Mouse (Mus musculus) cerebellum, postnatal 10 days (tissue): ENCODE measurements around the gene Gstm4.

Experiments
- DNase-seq, 2 experiments: peaks; one replicate each; pipeline ENCODE4 v3.0.0; 2021; ENCODE audit warnings: mixed read lengths in 2 of 2

Gstm4 gene

DNA sequence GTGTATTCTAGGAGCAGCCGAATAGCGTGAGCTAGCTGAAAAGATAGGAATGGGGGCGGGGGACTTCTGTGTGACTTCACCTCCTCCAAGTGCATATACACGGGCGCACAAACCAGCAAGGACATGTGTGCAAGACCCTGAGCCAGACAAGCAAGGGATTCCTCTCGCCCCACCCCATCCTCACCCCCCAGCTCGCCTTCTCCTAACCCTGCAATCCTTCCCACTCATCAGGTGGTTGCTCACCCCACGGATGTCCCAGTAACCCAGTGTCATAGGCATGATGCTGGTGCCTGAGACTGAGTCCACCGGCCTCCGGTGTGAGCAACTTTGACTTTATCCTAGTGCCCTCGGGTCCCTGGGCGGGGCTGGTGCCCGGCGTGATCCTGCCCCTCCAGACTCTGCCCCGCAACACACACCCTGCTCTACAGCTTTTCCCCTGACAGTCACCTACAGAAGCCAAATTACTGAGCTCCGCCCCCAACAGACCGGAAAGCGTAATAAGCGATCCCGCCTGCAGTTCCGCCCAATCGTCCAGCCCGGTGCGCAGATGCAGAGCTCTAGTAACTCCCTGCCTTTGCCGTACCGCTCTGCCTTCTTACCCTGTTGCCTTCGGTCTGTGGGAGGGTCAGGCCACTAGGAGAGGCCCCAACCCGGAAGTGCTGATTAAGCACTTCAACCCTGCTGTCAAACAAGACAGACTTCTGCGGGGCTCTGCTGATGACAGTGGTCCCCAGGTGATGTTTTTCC lies at the start of gene Gstm4:
Gstm4 (minus strand) TSS at position 501 of the 747 bp plus-strand sequence.
- peak; percentile 84 to 88 for DNase-seq

DNA sequence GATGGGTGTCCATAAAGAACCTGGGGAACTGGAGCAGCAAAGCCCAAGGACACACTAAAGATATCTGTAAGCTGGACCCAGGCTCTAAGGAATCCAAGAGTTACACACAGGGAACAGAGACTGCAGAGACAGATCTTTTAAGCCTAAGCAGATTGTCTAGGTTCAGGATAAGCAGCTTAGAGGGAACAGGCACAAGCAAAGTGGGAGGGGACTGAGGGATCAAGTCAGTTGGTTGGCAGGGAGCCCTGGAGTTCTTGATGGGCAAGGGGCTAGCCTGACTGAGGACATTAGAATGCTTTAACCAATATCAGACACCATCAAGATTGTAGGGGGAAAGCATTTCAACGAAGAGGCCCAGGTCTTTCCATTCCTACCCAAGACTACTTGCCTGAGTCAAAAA lies 49.5 kb upstream of the Gstm4 start:
- DNase-seq: peak in 1 of 2 experiments; percentile 45

DNA sequence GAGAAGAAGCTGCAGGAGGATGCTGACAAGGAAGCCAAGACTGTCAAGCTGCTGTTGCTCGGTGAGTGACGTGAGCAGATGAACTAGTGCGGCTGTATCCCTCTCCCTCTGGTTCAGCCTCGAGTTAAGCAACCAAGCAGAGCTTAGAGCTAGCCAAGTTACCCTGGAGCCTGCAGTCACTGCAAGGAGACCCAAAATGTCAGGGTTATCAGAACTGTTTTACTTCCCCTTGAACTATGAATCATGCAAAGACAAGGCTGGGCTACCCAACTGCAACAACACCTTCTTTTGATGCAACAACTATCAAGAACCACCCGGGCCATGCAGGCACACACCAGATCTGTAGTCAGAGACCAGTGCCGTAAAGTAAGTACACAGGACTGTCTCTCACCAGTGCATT lies 48.6 kb upstream of the Gstm4 start:
- DNase-seq: no peak

DNA sequence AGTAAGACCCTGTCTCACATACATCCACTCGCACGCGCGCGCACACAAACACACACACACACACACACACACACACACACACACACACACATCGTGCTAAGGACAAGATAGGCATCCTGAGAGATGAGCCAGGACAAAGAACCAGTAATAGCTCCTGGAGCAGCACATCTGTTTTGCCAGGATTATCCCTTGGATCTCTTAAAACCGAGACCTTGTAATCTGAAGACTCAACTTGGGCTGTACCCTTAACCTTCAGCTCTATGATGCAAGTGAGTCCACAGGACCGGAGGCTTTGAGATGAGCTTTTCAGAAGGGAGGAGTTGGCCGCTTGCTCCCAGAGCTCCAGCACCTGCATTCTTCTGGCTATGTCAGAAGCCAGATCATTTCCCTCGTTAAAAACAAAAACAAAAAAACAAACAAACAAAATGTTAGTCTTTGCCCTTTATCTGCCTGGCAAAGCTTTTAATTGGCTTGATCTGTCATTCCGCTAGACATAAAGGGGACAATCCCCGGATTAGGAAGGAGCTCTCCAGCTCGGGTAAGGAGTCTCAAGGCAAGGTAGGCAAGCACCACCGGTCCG lies 47.9 kb upstream of the Gstm4 start, which contains the start of gene Gnat2:
Gnat2 (plus strand) TSS at position 254 of the 580 bp plus-strand sequence.
- DNase-seq: no peak

DNA sequence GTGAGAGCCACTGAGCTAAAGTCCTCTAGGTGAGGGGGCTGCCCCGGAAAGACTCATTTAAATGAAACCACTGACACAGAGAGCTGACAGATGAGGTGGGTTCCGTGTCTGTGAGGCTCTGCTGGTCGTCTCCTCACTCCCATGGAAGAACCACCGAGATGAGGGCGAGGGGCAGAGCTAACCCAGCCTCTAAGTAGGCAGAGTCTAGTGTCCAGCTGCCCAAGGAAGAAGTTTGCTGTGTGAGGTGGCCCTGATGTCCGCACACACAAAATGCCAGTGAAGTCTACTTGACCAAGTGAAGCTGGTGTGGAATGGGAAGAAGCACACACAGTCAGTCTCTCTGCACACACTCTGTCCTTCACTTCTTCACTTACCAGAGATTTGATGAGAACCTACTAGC lies 47.3 kb upstream of the Gstm4 start:
- no peak for DNase-seq

DNA sequence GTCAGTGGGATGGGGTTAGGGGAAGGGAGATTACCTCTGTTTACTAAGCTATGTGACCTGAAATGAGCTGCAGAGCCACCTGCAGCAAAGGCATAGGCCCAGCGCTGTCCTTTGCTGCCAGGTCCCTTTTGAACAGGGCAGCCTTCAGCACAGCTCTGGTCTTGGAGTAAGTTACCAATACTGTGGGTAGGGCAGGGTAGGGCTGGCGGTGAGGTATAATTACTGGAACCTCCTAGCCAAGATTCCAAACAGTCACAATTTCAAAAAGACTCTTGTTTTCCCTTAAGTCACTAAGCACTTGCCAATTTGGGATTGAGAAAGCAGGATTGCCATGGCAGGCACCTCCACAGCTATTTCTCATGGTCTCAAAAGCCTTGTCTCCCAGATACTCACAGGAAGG lies 45.9 kb upstream of the Gstm4 start:
- no peak for DNase-seq

DNA sequence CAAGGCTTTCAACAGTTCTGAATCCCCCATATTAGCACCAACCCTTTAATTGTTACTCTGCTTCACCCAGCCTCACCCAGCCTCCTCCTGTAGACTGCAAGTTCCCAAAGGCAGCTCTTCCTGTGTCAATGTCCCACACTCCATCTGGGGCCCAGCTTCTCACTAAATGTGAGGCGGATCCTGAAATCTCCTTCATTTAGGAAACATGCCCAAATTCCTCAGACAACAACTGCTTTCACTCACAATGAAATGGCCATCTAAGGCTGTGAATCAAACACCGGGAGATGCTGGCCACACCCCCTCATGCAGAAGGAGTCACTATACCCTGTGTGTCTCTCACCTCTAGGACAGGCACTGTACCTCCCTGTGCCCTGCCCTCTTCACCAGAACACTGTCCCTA lies 45.2 kb upstream of the Gstm4 start:
- DNase-seq: no peak

DNA sequence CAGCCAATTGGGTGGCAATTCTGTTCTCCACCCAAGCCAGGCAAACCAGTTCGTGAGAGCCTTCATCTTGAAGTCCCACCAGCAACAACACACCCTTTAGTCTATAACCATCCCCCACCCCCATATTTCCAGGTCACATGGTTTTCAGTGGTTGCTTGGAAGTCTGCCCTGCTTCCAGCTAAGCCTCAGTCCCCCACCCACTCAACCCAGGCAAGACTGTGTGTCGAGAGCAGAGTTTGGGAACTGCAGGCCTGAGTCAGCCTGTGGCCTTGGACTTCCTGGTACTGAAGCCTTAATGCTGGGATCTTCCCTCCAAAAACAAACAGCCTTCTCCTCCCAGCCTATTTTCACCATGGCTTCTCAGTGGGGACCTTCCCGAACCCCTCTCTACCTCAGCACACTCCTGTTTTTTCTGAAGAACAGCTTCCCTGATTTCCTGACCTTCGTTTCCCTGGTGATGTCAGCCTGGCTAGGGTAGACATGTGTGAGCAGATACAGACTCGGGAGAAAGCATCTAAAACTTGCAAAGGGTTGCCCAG lies 44.2 kb upstream of the Gstm4 start:
- DNase-seq: no peak

DNA sequence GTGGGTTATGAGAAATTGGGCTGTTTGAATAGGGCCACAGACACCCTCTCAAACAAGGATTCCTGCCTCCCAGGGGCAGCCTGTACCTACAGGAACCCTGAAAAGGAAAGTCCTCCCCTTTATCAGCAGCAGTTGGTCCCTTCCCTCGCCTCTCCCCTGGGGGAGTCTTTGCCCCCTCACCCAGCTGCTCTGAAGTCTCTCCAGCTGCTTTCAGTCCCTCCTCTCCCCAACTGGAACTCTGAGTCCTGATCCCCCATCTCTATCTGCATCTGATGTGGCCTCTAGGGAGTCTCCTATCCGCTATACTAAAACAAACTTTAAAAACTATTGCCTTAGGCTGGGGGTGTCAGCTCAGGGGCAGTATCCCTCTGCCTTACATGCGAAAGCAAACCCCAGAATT lies 42.6 kb upstream of the Gstm4 start:
- no peak for DNase-seq

DNA sequence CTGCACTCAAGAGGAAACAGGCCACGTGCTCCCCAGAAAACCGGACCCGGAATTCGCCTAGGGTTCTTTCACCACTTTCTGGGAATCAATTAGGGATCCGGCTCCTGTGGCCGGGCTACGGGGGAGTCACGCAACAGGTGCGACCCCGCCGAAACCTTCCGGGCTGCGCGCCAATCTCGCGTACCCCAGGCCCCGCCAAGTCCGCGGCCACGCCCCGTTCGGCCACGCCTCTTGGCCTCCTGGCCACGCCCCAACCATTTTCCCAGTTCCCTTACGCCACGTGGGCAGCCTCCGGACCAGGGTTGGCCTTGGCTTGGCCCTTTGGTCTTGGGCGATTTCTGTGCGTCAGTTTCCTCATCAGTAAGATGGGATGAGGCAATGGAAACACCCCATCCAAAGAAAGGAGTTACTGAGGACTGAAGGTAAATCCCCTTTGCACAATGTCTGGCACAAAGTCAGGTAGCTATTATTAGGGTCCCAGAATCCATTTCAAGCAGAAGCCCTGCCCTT lies 41.8 kb upstream of the Gstm4 start, which contains the start of gene Ampd2:
Ampd2 (minus strand) TSS at position 182 of the 510 bp plus-strand sequence.
- DNase-seq: peak; percentile 76 to 80

DNA sequence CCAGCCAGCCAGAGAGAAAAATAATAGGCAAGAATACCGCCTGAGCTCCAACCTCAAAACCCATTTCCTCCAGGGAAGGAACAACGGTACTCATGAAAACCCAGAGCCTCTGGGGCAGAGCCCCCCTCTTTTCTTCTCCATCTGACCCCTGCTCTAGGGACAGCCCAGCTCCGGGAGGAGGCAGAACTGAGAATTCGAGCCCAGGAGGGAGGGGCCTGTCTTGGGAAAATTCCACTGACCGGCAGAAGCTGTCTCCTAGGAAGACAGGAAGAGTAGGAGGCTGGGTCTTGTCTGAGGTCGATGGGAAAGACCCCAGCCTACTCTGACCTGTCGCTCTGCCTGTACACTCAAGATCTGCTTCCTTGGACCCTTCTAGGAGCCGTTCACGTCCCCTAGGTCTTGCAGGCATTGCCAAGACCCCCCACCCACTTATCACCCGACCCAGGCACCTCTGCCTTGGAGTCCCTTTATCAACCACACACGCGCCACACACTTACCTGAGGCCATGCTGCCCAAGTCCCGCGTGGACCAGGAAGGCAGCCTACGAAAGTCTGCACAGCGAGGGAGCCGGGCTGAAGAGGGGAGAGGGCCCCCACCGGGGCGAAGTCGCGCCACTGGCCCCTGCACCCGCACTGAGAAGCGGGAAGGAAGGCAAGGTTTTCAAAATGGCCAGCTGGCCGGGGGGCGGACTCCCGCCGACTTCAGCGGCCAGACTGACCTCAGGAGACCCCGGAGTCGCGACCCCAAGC lies 41.2 kb upstream of the Gstm4 start:
- DNase-seq: peak; percentile 74 to 76

DNA sequence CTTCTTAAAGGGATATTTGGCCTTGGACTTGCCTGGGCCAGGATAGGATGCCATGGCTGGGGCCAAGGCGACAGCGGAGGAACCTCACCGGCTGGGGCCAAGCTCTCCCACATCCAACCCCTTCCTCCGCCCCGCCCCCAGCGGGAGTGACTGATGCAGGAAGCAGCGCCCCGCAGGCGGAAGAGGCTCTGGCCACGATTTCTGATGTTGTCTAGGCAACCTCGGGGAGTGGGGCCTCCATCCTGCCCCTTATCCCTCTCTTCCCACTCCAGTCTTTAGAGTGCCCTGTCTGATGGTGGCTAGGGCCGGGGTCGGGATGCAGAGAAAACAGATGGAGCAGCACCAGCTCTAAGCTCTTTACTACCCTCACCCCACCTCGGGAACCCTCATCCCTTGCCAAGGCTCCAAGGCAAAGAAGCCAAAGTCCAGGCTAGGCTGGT lies 40.6 kb upstream of the Gstm4 start:
- peak; percentile 95 to 98 for DNase-seq

DNA sequence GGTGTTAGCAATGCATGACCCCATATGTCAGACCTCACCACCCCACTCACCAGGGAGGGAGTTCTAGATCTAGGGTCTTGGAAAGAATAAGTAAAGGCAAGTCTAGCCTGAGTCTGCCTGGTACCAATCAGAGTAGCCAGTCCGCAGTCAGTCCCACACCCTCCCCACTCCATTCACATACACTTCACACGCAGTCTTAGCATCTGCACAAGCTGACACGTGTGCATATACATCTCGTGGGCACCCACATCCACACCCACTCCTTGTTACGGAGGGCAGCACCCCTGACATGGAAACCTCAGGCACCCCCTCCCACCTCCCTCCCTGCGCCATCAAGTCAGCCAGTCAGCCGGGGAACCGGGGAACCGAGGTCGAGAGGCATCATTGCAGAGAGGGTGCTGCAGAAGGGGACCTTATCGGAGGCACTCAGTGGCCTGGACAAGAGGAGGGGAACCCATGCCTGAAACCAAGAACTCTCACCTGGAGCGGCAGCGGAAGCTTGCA lies 40.1 kb upstream of the Gstm4 start:
- DNase-seq: no peak

DNA sequence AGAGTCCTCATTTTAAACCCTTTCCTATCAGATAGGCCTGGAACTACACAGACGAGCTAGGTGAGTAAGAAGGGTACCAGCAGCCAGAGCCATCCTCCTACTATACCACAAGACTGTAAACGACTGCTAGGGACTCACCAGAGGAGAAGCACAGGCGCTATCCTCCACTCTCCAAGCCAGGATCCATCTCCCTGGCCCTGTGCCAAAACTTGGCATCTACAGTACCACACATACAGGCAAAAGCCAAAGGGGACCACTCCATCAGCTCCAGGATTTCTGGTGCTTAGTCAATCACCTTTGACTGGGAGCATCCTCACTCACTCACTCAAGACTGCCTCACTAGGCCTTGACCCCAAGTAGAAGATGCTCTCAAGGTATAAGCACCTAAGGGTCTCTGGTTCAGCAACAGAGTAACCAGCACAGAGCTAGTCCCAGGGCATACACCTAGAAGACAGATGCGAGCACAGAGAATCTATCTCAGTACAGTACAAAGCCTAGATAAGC lies 39.3 kb upstream of the Gstm4 start:
- DNase-seq: peak; percentile 73 to 75

DNA sequence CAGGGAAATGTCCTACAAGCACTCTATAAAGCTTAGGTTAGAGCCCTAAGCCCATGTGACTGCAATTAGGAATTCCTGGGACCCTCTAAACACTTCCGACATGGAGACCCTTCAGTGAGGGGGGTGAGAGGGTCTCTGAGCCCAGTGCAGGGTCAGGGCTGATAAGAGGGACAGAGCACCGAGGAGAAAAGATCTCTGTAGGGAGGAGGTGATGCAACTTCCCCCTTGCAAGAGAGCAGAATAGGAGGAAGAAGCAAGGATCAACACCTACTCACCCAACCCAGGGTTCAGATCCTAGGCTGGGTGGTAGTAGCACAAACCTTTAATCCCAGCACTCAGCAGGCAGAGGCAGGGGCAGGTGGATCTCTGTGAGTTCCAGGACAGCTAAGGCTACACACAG lies 38.5 kb upstream of the Gstm4 start:
- no peak for DNase-seq

DNA sequence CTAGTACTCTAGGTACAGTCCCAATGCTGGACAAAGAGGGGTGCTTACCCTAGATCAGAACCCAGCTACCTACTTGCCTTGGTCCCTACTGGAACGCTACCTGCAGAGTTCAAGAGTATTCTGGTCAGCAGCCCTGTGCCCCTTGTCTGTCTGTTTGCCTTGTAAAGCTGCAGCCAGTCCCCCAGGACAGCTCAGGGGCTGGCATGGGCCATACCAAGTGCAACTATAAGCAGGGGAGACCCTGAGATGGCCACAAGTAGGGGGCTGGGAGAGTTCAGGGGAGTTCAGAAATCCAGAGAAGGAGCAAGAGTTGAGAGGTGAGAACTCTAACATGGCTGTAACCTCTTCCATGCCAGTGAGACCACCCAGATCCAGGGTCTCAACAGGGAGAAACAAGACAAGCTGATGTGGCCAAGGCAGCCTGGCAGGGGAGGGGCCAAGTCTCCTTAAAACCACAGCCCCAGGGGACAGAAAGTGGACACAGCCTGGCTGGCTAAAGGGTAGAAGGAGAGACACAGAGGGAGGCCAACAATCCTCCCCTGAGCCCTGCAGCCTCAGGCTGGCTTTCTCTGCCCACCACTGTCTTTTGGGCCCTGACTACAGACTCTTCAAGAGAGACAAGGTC lies 37.7 kb upstream of the Gstm4 start:
- peak in 1 of 2 experiments; percentile 37 for DNase-seq

DNA sequence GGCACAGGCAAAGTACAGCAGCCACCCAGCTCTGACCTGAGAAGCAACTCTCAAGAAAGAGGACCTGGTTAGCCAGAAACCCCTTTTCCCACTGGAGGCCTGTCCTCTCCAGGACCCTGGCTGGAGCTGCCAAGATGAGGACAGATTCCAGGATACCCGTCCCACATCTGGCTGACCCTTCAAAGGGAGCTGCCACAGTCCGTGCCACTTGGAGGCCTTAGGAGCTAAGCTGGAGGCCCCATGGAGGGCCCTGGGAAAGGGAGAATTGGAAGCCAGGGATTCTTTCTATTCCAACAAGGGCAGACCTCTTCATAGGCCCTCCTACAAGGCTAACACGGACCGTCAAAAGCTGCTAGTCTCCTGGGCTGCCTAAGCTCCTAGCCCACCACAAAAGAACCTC lies 37.0 kb upstream of the Gstm4 start:
- DNase-seq: no peak

DNA sequence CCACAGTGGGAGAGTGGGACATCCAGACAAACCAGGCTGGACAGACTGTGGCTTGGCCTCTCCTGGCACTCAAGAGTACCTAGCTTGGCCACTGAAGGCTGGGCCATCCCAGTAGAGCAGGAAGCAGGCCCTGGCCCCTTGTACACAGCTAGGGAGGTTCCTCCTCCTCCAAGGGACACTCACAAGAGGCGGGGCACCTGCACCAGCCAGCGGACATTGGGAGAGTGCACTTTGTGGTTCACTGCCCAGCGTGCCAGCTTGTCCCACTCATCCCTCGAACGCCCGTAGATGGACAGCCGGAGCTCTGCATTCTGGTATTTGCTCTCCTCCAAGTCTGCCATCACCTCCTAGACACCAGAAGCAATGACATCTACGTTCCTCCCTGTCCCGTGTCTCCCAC lies 32.1 kb upstream of the Gstm4 start:
- DNase-seq: no peak

DNA sequence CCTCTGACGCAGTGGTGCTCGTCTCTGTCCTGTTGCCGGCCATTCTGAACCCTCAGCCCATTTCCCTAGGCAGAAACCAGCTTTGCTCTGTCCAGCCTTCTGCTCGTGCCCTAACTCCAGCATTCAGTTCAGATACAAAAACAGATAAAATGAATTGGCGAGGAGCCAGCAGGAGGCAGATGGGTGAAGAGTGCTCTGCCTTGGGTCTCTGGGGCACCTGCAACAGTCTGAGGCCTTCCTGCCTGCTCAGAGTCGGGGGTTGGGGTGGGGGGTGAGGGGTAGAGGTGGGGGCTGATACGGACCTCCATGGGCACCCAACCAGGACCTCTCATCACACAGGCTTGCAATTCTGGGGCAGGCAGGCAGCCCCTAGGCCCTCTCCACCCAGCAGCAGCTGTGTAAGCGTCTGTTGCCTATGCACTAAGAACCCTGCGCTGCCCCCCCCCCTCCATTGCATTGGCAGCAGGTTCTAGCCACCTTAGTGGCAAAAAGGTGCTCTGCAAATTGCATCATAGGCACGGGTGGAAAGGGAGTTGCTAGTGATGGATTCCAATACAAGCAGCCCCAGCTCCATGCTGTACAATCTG lies 28.4 kb upstream of the Gstm4 start:
- peak; percentile 52 to 68 for DNase-seq

DNA sequence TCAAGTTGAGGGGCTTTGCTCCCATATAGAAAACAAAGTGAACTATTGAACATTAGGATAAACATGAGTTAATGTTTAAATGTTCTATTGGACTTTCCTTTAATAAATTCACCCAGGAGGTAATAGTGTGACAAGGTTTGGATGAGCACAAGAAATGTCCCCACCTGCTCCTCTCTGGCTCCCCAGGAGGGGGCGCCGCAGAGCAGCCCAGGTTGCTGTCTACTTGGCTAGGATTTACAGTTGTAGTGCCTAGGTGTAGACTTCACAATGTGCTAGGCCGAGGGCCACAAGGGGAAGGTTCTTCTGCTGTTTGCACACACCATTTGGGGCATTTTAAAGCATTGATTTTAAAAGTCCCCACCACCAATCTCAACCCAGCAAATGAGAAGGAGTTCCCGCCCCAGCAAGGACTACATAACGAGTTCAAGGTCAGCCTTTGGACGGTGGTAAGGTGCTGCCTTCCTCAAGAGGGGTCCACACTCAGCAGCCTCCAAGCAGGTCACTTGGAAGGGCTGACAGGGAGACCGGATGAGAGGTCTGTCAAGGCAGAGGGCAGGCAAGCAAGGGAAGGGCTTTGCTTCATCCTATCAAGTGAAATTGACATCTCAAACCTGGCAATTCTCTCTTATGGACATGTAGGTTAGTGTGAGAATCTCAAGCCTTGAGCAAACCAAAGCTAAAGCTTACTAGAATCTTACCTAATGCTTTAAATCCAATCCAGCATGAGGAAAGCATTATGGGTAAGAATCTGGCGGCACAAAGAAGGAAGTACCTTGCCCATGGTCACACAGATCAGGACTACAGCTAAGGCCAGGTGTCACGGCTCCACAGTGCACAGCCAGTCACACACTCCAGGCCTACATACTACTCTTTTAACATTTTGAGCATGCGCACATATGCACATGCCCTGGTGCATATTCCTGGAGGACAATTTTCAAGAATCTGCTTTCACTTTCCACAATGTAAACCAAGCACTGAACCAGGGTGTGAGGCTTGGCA lies 25.9 kb upstream of the Gstm4 start:
- DNase-seq: peak; percentile 76 to 80
